9 mouse cellular contexts compared by ENCODE assay signal in the genomic region with DNA sequence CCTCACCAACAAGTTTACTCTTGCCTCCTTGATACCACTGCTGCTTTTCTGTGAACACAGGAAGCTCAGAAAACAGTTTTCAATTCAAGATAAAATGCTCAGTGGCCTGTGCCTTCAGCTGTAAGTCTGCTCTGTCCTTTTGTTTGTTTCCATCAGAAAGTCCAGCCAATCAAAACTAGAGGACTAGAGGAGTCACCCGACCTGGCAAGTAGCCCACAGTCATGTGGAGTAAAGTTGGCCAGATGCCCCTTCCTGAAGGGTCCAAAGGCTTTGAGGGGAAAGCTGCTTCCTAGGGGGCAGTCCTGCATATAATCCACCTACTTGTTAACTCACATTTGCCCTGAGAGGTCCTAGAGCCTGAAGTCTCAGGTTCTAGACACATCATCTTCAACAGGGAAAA. TPM values are rescaled to one million over a fixed set of nuclear protein-coding genes. Genes with fewer than 3 reads are reported as not detected.
DNase-seq lines count a peak whose midpoint lies in the region; TF ChIP-seq lines count a peak whose summit lies in the region.
"Had no signal": no experiment of that assay in that cellular context is flagged by ENCODE, and none has a peak within 500 bp of the region (broad histone marks: within the 10 kb centered on the region; RNA-seq: fewer than 3 reads in every experiment).

No protein-coding gene starts in this region.

- H3K4me1 ChIP-seq in kidney, adult 2 months (ENCODE audit: control insufficient read depth, insufficient read depth, low read length): peaks cover 11% of the 10 kb centered on the region; the same call in 1 of the 2 replicates

- H3K27me3 ChIP-seq in kidney, adult 2 months (replicated peaks; ENCODE audit: control insufficient read depth, insufficient read depth, low read length): no peaks in the 10 kb centered on the region

- intact Hi-C loops in gastrocnemius, adult 2 months (cut with DNase I): no loop called here

- no peaks in the 10 kb centered on the region for H3K36me3 ChIP-seq in kidney, adult 2 months (ENCODE audit: control insufficient read depth, insufficient read depth, low read length)

- no peak overlapping the region for H3K4me3 ChIP-seq in gastrocnemius, adult 2 months
- H3K4me3 ChIP-seq in kidney, adult 2 months (ENCODE audit: insufficient read depth, low read depth, low read length): no peak overlapping the region

- TF ChIP-seq POLR2A in kidney, adult 2 months (IDR thresholded peaks at IDR 0.05; ENCODE audit: low read depth, low read length): no peak

- WGBS in kidney, adult 2 months: 14% methylated on average over 1 of the region's 1 CpGs

- peak; percentile 38 for DNase-seq in gastrocnemius, postnatal 10 days
- DNase-seq in gastrocnemius, adult 2 months: no peak
- peak; percentile 79 for DNase-seq in retina, postnatal 1 day
- DNase-seq in retina, embryonic 14.5 days (ENCODE audit: low spot score): no peak
- DNase-seq in kidney, adult 2 months: peak; percentile 98
- DNase-seq in ovary, postnatal 14 days (ENCODE audit: low spot score): peak; percentile 27
- DNase-seq in c-Kit-positive CD71-positive TER-119-positive erythroid progenitor cells, embryonic 14.5 days (ENCODE audit: low spot score): no peak
- no peak for DNase-seq in thymus, adult 18-20 months

- TF ChIP-seq CTCF in gastrocnemius, adult 2 months (IDR thresholded peaks at IDR 0.05): no peak
- TF ChIP-seq CTCF in kidney, adult 2 months (conservative IDR thresholded peaks at IDR 0.05; ENCODE audit: insufficient read depth, insufficient read length, low read depth, low read length): no peak

- no peak overlapping the region for H3K27ac ChIP-seq in gastrocnemius, adult 2 months
- peak overlapping the region; percentile 98 for H3K27ac ChIP-seq in kidney, adult 2 months (ENCODE audit: insufficient read depth, low read depth, low read length)

RNA-seq across cellular contexts. Expression of a gene that starts 10.7 kb away (rescaled TPM):
- under 1 TPM; 0.25 to 0.35 TPM for total RNA-seq in gastrocnemius, postnatal 10 days (2021)
- total RNA-seq in gastrocnemius, adult 2 months (2021): not detected
- polyA plus RNA-seq in kidney, adult 2 months (2012; rRNA removed): 8.5 and 9.1 TPM in 2 replicates
- polyA plus RNA-seq: small intestine, adult 2 months had no signal

Comparison
In these comparisons a context has a peak if more than half of its experiments do, and no peak if none do; other contexts are left out.
1. DNase-seq: peak in gastrocnemius, postnatal 10 days (single experiment), retina, postnatal 1 day (single experiment), kidney, adult 2 months (single experiment) and ovary, postnatal 14 days (single experiment); none in gastrocnemius, adult 2 months (single experiment), retina, embryonic 14.5 days (single experiment), c-Kit-positive CD71-positive TER-119-positive erythroid progenitor cells, embryonic 14.5 days (single experiment) and thymus, adult 18-20 months (0 of 2).